Mouse (Mus musculus) 3T3-L1 (cell line): Measurements from ENCODE around the gene Cdc42bpg.
"Not testable (repeated sequence)": the region's sequence is repeated elsewhere in the genome, so short reads cannot be mapped to it uniquely, and the experiment has no call there.

Experiments
- DNase-seq: peaks from one replicate; pipeline ENCODE4 v3.0.0-alpha.2; 2015; ENCODE audit warnings: low read depth, low spot score

Cdc42bpg gene

GRCm38 (mm10) chr19:6296551-6297210 is 9.6 kb upstream of the Cdc42bpg start:
- DNase-seq = peak; percentile 89

- peak; percentile 99 for DNase-seq
These were observed 8.6 kb upstream of the Cdc42bpg start for GRCm38 (mm10) chr19:6297641-6298040.

- DNase-seq = no peak
These were observed 7.3 kb upstream of the Cdc42bpg start for GRCm38 (mm10) chr19:6299003-6299402.

- no peak for DNase-seq
These were observed 6.6 kb upstream of the Cdc42bpg start for GRCm38 (mm10) chr19:6299450-6300267.

- no peak for DNase-seq
These were observed 5.8 kb upstream of the Cdc42bpg start for GRCm38 (mm10) chr19:6300402-6300841.

GRCm38 (mm10) chr19:6302114-6302513 is 4.1 kb upstream of the Cdc42bpg start:
- no peak for DNase-seq

GRCm38 (mm10) chr19:6302522-6302921 is 3.7 kb upstream of the Cdc42bpg start:
- no peak for DNase-seq

- DNase-seq = no peak
These were observed 2.4 kb upstream of the Cdc42bpg start for GRCm38 (mm10) chr19:6303831-6304230.

- peak; percentile 97 for DNase-seq
These were observed 1.3 kb upstream of the Cdc42bpg start for GRCm38 (mm10) chr19:6304787-6305516.

GRCm38 (mm10) chr19:6305517-6306115 is 640 bp upstream of the Cdc42bpg start:
- DNase-seq = no peak

- no peak for DNase-seq
These were observed 330 bp downstream of the Cdc42bpg start for GRCm38 (mm10) chr19:6306586-6306985.

GRCm38 (mm10) chr19:6307733-6308531 is 1.7 kb downstream of the Cdc42bpg start:
- DNase-seq = no peak

- DNase-seq = no peak
These were observed 3.9 kb downstream of the Cdc42bpg start for GRCm38 (mm10) chr19:6310181-6310580.

- not testable (repeated sequence) for DNase-seq
These were observed 5.5 kb downstream of the Cdc42bpg start for GRCm38 (mm10) chr19:6311783-6312182.

- DNase-seq = no peak
These were observed 7.5 kb downstream of the Cdc42bpg start for GRCm38 (mm10) chr19:6313796-6314195.

- no peak for DNase-seq
These were observed 8.3 kb downstream of the Cdc42bpg start for GRCm38 (mm10) chr19:6314513-6314912.

- DNase-seq = no peak
These were observed 9.3 kb downstream of the Cdc42bpg start for GRCm38 (mm10) chr19:6315573-6315972.

GRCm38 (mm10) chr19:6318145-6318544 is 11.9 kb downstream of the Cdc42bpg start:
- no peak for DNase-seq

- no peak for DNase-seq
These were observed 15.1 kb downstream of the Cdc42bpg start for GRCm38 (mm10) chr19:6321358-6321757.

GRCm38 (mm10) chr19:6321786-6322621 is 15.7 kb downstream of the Cdc42bpg start:
- DNase-seq = peak; percentile 81
